Mouse (Mus musculus) left cerebral cortex, postnatal 25 days (tissue): ENCODE results near the gene Nav1. TPM values are rescaled to one million over a fixed set of nuclear protein-coding genes. Genes with fewer than 3 reads are reported as not detected.

Experiments
- DNase-seq, 2 experiments: peaks; one replicate each; pipeline ENCODE4 v3.0.0; 2022; ENCODE audit warnings: low spot score in 2 of 2, mixed read lengths in 1 of 2
- intact Hi-C: fragments of 180-260 bp; cut with DNase I; formaldehyde crosslinking; loops from one replicate; pipeline ENCODE4 v1.15.1; 2025
- total RNA-seq, 2 experiments: library from RNA; stranded (reverse); gene quantifications; 2 replicates each; pipeline ENCODE4 v1.2.3; 2021

The Nav1 gene
- total RNA-seq, 2 experiments from 2014 or later: 70.1 to 71.4 TPM

DNA sequence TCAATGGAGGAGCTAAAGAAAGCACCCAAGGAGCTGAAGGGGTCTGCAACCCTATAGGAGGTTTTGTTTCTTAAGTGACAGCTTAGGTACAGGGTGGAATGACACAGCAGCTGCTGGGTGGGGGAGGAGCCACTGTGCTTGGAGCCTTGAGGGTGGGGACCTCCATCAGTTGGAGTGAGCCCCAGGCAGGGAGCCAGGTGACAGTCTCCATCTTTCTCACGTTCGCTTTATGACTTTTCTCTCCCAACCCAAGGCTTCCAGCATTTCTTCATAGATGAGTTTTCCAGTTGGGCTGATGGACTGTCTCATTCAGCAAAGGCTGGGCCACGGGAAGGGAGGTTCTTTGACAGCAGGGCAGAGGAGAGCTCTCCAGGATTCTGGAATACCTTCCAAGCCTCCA lies 14.2 kb upstream of the Nav1 start:
- intact Hi-C loops: no loop called here

DNA sequence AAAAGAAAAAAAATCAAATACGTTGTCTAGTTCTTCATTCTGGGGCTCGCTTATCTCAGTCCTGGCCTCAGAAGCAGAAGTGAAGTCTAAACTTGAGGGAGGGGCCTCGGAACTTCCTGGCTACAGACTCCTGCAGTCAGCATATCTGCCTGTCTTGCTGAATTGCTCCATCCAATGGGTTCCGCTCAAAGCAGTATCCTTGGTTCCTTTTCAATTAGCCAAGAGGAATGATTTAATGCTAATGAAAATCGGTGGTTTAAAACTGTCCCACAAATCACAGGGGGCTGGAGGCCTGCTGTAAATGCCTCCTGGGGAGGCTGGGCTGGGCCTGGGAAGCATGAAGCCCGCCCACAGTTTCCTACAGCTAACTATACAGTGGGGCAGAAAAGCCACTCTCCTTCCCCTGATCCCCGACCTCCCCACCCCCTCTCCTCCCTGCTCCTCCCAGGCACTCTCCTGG lies 12.9 kb upstream of the Nav1 start:
- intact Hi-C loops: loop anchor here (5.0 kb wide), 1 partner anchor 53 kb away; no protein-coding TSS in a partner anchor
- DNase-seq: peak in 1 of 2 experiments; percentile 39

More for the DNA sequence above, 14.2 kb upstream of the Nav1 start:
- no peak for DNase-seq

DNA sequence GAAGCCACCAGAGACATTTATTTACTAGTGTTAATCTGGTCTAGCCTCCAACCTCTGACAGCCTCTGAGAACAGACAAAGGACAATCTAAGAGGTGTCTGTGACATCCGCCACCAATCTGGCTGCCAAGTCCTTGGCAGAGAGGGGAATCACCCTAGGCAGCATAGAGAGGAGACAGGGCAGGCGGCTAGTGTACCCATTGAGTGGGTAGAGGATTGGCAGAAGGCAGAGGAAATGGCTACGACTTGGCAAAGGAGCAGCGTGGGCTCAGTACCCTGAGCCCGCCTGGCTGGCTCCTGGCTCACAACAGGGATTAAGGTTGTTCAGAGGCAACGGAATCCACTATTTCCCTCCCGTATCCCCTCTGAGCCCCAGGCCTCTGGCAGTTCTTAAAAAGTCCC lies 12.0 kb upstream of the Nav1 start:
- intact Hi-C loops: loop anchor here (5.0 kb wide), 1 partner anchor 52 kb away; no protein-coding TSS in a partner anchor
- DNase-seq: no peak

DNA sequence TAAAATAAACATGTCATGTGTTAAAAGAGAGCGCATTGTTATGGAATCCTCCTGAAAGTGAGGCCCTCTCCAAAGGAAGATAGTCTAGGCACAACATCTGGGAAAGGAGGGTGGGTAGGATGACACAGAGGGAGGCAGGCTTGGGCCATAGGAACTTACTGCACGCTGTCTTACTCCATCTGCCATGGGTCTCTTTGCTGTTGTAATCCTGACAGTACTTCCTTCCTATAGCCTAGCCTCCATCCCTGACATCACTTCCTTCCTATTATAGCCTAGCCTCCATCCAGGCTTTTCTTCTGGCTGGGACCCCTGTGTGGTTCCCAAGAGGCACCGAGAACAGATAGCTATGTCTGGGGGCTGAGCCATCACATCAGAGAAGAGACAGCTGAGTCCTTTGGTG lies 10.2 kb upstream of the Nav1 start:
- no peak for DNase-seq
- intact Hi-C loops: loop anchor here (5.0 kb wide), 1 partner anchor 50 kb away; no protein-coding TSS in a partner anchor

DNA sequence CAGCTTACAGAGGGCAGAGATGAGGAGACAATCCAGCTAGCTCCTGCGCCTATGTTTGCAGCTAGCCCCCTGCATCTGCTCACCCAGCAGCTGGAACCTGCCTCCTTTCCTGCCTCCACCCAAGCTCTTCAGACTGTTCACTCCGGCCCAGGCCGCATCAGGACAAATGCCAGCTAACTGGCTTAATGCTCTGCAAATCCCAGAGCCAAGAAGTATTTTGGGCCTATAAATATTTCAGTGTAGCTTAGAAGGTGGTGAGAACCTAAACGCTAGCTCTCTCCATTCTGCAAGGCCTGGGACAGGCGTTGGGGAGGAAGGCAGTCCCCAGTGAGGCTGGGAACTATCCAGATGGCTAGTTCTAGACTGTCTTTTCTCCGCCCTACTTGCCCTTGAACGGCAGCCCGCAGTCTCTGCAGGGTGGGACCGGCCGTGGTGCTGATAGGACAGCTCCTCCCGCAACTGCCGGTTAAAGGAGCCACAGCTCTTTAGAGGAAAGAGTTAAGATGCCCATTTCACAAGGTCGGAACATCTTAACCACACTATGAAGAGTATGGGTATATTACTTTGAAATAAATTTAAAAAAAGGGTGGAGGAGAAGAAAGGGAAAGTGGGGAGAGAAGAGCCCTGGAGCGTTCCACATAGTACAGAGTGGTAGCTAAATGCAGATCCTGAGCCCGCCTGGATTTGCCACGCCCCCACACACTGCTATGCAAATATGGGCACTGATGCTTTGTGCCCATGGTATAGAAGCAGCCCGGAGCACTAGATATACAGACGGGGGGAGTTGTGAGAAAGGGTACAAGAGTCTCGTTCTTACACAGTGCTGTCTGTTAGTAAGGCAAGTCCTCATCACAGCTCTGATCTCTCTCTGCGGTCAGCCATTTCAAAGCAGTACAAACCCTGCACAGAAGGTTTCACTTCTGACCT lies 8.9 kb upstream of the Nav1 start:
- peak; percentile 55 to 87 for DNase-seq
- intact Hi-C loops: loop anchor here (5.0 kb wide), 1 partner anchor 49 kb away; no protein-coding TSS in a partner anchor

DNA sequence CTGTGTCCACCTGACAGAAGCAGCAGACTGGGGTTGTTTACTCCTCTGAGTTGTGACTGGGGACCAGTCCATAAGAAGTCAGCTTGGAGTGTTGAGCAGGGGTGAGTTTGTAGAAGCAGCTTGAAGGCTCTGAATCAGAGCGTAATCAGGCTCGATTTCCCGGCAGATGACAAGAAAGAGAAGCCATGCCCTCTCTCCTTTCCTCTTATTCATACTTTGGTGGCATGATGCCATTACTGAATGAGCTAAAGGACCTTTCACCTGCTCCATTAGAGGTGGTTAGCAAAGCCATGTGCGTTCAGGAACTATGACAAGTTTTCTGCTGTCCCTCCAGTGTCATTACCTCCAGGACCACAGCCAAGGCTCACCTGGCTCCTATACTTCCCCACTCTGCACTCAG lies 2.5 kb upstream of the Nav1 start:
- DNase-seq: no peak
- intact Hi-C loops: no loop called here

DNA sequence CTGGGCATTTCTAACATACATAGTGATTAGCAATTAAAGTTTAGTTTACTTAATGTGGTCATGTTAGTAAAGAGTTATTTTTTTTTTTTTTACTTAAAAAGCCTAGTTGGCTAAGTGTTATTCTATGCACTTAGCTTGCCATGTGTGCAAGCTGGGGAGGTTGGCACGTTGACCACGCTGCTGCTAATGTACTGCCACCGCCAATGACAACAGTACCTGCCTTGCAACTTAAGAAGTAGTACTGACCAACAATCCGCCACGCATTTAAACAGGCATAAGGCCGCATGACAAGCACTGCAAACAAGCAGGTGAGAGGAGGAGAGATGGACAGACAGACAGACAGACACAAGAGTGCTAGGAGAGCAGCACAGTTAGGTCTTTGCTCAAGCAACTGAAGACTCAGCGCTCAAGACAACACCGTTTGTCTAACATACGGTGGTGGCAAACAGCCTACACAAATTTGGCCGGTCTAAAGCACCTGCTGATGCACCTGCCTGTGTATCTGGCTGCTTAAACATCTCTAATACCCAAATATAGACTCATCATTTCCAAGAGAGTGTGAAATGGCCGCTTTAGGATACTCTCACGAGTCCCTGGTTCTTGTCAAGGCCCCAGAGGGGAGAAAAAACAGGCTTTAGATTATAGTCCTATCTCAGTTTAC lies 610 bp downstream of the Nav1 start:
- no peak for DNase-seq
- intact Hi-C loops: no loop called here

DNA sequence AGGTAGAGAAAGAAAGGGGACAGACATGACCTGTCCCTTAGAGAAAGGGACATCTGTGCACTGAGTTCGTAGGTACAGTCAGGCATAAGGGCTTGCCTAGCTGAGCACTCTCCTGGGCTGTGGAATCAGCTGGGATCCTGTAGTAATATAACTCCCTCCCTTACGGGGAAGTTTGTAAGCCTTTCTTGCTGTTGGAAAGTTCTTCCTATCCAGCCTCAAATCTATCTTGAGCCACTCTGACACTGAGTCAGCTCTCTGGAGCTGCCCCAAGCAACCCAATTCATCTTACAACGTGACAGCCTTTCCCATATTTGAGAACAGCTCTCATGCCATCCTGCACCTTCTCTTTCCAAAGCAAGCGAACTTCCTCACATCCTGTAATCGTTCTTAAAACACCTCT lies 1.6 kb downstream of the Nav1 start:
- intact Hi-C loops: loop anchor here (2.0 kb wide), 1 partner anchor 39 kb away; no protein-coding TSS in a partner anchor
- peak in 1 of 2 experiments; percentile 71 for DNase-seq

DNA sequence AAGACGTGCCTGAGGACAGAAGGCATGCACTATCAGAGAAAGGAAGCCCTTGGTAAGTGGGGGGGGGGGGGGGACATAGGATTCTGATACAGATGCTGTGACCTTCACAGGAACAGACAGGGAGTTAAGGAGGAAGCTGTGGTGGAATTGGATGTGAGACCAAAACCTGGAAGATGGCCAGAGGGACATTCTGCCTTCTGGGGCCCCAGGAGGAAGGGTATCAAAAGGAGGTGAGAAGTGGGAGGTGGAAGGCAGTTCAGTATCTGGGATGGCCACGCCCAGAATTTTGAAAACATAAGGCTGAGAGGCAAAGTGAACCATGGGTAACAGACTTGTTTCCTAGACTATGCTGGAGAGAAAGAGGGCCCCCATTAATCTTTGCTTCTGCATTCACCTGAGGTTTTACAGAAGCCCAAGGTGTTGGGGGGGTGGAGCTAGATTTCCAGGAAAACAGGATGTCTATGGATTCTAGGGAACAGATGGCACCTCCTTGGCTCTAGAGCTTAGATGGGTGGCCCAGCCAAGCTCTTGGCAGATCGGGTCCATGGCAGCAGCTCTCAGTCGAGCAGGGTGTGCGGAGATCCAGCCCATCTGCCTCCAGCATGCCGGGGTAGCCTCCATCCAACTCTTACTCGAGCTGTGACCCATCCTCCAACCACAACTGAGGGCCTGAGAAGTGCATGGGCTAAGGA lies 2.6 kb downstream of the Nav1 start:
- intact Hi-C loops: loop anchor here (2.0 kb wide), 1 partner anchor 38 kb away; no protein-coding TSS in a partner anchor
- DNase-seq: peak in 1 of 2 experiments; percentile 63

DNA sequence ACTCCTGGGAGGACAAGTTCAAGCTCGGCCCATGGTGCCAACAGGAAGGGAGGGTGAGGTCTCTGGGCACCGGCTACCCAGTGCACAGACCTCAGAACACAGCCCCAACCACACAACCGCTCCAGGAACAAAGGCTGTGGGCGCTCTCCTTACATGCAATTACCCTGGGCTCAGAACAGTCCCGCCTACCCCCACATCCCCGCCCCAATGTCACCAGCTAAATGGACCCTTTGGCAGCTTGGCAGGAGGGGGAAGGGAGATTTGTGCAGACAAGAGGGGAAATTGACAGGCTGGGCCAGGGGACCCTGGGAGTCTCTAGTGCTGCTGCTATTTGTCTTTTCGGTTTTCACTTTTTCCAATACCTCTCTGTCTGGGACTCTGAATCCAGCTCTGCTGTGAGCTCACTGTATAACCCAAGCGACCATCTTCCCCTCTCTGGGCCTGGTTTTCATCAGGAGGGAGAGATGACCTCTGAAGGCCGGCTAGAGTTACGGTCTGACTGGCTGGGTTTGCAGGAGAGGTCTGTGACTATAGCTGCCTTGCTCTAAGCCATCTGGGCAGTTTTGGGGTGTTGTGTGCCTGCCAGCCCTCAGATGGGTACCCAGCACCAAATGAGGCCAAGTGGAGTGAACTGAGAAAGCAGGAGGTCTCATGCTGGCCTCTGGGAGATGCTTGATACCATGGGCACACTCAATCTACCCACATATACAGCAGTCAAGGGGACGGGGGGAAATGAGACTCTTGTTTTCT lies 3.8 kb downstream of the Nav1 start:
- intact Hi-C loops: no loop called here
- no peak for DNase-seq

DNA sequence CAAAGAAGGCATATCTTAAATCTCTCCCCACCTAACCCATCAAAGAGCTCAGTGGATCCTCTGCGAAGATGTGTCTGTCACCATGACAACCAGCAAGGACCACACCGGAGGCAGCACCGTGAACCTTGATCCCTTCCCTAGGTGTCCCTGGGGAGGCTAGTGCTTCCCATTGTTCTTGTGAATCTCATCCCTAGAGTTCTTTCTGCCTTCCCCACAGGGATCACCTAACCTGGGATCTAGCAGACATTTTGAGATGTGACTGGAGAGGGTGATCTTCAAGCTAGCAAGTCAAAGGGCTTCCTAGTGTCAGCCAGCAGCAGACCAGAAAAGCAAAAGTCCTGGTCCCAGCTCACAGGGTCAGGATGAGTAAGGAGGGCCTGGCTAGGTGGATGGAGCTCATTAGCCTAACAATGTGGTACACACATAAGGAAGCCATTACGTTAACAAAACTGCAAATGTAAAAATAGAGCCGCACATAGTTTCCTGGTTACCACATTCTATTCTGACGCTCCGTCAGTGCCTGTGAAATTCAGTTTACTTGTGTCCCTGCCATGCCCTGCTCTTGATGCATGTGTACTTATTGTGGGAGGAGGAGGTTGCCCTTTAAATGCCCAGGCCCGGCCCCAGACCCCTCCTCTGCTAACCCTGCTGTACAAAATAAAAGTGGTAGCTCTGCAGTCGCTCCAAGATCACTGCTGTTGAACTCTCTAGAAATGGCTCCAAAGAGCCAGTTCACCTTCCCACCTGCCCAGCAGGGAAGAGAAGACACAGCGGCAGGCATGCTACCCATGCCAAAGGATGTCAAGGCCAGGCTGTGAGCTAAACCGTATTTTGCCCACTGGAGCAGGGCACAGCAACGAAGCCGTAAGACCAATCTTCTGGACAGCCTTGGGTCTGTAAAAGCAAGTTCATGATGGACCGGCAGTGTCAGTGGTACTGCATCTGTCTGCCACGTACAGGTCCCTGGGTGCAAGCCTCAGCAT lies 6.8 kb downstream of the Nav1 start:
- DNase-seq: no peak
- intact Hi-C loops: no loop called here

DNA sequence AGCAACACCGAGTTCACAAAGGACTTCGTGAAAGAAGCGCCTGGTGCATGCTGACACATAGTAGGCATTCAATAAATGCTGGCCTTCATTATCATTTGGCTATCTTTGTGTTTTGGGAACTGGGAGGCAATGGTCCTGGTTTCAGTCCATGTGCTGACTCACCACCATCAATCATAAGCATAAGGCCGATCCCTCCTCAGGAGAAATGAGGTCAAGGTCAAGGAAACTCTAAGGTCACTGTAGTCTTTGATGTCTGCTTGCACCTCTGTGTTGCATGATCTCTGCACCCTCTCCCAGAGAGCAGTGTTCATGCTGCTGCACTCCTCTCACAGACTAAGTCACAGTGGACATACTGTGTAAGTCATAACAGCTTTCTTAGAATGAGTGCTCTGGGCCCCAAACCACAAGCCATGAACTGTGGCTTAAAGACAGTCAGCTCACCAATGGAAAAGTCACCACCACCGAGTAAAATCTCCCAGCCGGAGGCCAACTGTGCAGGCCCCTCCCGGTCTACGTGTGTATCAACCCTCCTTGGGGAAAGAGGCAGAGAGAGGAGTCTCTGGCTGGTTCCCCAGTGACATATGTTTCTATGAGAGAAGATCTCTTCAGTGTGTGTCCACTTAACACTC lies 8.7 kb downstream of the Nav1 start:
- no peak for DNase-seq
- intact Hi-C loops: no loop called here

DNA sequence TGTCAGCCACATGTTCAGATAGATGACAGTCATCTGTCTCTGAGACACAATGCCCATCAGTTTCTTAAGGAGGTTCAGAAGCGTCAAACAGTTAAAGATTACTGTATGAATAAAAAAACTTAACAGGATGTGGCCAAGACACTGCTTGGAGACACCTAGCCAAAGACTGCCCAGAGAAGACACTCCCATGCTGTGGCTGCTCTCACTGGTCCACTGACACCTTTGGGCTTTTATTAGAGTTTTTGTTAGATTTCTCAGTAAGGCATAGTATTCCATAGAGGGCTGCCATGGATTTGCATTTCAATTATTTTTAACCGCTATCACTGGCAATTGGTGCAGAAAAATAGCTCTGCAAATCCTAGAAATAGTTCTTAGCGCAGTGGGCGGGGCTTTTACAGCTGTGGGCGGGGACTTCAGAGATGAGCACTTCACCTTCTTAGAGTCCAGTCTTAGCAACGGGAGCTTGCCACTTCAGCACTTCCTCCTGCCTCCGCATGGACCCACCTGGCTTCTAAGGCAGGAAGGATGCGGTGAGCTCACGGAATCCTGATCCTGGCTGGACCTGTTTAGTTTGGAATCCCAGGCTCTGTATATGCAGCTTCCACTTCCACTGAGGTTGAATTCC lies 12.7 kb downstream of the Nav1 start:
- DNase-seq: no peak
- intact Hi-C loops: no loop called here

DNA sequence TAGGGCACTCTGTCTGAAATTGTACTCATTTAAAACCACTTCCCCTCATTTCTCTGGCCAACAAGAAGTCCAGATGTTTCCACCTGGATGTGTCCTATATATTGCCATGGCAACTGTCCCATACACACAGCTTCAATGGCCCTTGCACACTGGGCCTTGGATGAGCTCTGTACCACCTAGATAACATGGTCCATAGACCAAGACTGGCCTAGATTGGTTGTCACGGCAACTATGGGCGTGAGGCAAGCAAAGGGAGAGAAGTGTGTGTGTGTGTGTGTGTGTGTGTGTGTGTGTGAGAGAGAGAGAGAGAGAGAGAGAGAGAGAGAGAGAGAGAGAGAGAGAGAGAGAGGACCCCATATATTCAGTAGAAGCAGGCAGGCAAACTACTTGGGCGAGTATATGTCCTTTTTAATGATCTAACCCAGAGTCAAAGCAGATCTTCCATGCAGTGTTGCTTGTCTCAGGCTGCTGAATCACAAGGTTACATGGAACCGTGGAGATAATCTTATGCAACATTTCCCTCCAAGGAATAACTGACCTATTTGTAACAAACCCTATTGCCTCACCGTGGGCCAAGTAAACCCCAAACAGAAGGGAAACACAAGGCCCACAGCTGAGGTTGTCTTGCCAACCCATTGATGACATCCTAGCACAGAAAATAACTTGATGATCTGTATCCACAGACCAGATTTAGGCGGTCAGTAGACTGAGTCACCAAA lies 13.4 kb downstream of the Nav1 start:
- intact Hi-C loops: no loop called here
- no peak for DNase-seq

DNA sequence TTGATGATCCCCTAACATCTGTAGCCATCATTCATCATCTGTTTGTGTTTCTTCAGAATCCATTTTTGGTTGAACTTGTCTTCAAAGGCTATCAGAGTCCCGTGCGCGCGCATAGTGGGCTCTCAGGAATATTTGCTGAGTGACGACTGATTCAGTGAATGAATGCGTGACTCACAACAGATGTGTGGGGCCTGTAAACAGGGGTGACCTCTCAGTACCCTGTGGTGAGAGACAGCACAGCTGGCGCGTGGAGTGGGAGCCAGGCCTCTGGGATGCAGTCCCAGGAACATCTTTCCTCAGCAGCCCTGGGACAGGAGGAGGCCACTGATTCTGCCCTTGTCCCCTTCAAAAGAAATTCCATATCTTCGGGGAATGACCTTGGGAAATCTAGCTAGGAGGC lies 16.3 kb downstream of the Nav1 start:
- DNase-seq: no peak
- intact Hi-C loops: no loop called here

DNA sequence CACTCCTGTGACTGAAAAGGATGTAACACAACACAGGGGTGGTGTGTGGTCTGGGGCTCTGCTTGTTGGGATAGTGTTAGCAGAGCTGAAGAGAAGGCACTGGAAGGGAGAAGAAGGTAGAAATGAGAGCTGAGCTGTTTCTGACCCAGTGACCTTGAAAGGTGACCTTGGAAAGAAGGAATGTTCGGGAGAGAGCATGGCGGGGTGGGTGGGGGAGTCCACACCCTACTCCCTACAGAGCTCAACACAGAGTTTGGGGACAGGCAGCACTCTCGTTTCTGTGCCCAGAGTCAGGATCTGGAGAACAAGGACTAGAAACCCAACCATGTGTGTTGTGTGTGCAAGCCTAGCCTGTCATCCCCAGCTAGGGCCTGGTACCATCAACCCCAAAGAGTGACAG lies 18.1 kb downstream of the Nav1 start:
- no peak for DNase-seq

DNA sequence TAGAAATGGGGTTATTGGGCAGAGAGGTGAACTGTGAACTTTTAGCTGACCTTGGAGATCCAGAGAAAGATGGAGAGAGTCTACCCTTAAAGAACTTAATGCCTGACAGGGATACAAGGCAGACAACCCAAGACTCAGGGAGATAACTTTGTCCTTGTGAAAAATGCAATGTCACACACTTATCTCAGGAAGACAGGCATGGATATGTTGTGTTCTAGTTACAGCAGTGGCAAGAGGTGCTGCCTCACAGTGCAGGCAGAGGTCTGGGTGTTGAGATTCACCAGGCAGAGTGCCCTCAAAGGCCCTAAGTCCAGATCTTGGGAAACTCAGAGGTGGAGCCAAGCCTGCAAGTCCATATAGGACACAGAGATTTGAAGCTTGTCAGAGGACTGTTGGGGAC lies 20.2 kb downstream of the Nav1 start:
- intact Hi-C loops: no loop called here
- DNase-seq: no peak

More for the DNA sequence above, 18.1 kb downstream of the Nav1 start:
- intact Hi-C loops: no loop called here
